Mouse (Mus musculus): ENCODE results near the gene Dnaja4.
"Not testable (repeated sequence)": the region's sequence is repeated elsewhere in the genome, so short reads cannot be mapped to it uniquely, and the experiment has no call there.

Gene Dnaja4

DNA sequence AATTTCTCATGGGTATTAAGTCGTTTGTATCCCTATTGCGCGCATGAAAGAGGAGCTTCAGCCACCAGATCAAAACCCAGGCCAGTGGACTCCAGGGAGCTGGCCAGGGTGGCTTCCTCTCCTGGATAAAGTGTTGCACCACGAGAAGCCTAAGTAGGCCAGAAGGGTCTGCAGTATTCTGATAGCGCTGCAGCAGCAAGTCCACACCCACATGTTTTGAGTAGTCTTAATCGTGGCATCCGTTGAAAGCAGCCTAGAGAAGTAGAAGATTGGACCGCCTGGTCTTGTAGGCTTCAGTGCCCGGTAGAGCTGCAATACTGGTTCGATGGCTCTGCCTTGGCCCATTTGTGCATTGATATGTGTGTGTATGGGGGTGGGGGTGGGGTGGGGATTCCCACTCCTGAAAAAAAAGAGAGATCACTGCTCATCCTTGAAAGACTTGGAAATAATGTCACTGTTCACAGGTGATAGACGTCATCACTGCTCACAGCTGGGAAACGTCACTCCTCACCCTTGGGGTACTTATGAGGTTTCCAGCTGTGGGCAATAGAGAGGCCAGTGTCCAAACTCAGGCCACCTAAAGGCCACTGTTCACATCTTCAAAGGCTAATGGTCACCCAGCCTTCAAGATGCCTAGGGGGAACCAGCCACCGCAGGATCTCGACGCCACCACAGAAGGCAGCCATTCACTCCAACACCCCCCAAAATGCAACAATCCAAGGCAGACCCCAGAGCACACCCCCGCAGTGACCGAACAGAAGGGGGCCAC is at the start of gene Dnaja4:
Gene Dnaja4, plus strand, starts transcription at position 556 of the 769 bp plus-strand sequence.
- DNase-seq (ENCODE audit: inconsistent ontology term) = no peak

- DNase-seq (ENCODE audit: inconsistent ontology term) = no peak
These were observed 49.3 kb upstream of the Dnaja4 start for GRCm38 (mm10) chr9:54649360-54649759.

- no peak for DNase-seq (ENCODE audit: inconsistent ontology term)
These were observed 45.9 kb upstream of the Dnaja4 start for GRCm38 (mm10) chr9:54652778-54653177.

DNA sequence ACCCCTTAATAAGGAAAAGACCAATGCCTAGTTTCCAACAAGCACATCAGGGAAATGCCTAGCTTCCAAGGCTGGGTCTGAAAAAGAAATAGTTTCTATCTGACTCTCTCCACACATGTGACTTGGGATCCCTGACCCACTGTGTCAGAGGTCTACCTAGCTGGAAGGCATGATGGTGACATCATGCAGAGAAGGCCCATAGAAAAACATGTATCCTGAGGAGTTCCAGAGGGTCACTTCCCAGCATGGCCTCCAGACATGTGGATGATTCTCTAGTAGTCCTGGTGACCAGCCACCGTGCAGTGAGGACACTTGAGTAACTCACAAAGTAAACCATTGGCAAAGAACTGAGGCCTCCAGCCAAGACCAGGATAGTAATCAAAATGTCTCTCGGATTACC is 42.8 kb upstream of the Dnaja4 start:
- DNase-seq (ENCODE audit: inconsistent ontology term) = no peak

DNA sequence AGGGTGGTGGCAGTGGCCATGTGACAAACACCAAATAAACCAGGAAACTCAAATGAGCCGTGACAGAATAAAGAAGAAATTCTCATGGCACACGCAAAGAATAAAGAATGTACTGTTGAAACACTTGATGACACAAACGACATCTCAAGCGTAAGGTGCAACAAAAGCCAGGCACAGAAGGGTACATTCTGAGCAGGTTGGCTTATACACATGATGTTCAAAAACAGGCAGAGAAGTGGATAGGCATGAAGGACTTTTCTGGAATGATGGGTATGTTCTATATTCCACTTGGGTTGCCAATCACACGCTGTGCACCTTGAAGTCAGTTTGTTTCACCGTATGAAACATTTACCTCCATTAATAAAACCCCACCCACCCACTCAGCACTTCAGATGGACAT is 42.3 kb upstream of the Dnaja4 start:
- no peak for DNase-seq (ENCODE audit: inconsistent ontology term)

- no peak for DNase-seq (ENCODE audit: inconsistent ontology term)
These were observed 39.9 kb upstream of the Dnaja4 start for GRCm38 (mm10) chr9:54658773-54659172.

GRCm38 (mm10) chr9:54661605-54662377 is 36.9 kb upstream of the Dnaja4 start, which contains the start of gene Acsbg1:
Gene Acsbg1, minus strand, starts transcription at chr9:54661870.
- DNase-seq (ENCODE audit: inconsistent ontology term) = peak; percentile 8

- no peak for DNase-seq (ENCODE audit: inconsistent ontology term)
These were observed 34.3 kb upstream of the Dnaja4 start for GRCm38 (mm10) chr9:54664358-54664757.

GRCm38 (mm10) chr9:54666116-54666515 is 32.6 kb upstream of the Dnaja4 start:
- DNase-seq (ENCODE audit: inconsistent ontology term) = no peak

DNA sequence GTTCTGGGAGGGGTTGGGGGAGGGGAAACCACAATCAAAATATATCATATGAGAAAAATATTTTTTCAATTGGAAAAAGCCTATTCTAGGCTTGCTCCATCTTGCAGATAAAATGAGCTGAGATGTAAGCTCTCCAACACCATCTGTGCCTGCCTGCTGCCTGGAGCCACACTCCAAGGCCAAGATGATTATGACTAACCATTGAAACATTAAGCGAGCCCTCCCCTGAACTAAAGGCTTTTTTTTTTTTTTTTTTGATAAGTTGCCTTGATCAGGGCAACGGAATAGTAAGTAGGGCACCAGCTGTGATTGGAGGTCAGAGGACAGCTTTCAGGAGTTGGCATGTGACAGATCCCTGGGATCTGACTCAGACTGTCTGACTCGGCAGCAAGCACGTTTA is 30.2 kb upstream of the Dnaja4 start:
- peak; percentile 3 for DNase-seq (ENCODE audit: inconsistent ontology term)

DNA sequence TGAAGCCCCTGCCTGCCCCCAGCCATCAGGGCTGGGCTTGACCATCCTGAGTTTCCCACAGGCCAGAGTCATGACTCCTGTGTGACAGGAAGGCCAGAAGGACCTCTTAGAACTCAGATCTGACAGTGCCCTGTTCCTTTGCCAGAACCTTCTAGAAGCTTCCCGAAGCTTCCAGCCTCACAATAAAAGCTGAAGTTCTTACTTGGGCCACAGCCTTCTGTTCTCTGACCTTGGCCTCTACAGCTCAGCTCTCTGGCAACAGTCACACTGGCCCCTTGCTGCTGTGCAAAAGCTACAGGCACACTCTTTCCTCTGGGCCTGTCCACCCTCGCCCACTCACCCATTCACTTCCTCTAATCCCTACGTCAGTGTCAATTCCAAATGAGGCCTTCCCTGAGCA is 26.7 kb upstream of the Dnaja4 start:
- no peak for DNase-seq (ENCODE audit: inconsistent ontology term)

GRCm38 (mm10) chr9:54673887-54674286 is 24.8 kb upstream of the Dnaja4 start:
- no peak for DNase-seq (ENCODE audit: inconsistent ontology term)

DNA sequence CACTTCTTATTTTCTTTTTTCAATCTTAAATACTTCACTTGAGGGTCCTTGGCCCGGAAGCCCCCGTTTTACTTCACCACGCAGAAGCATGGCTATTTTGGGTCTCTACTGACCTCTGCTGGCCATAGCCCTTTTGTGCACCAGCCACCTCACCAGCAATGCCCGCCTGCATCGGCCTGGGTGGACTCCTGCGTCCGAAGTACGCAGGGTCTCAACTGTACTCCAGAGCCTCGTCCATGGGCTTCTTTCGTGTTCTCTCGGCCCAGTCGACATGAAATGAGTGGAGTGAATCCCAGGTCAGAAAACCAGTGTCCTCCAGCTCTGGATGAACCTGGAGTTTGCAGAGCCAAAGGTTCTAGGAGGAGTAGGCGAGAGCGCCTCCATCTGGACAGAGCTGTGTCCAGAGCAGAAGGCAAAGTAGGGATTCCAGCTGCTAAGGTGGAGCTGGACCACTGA is 22.1 kb upstream of the Dnaja4 start:
- peak; percentile 63 for DNase-seq (ENCODE audit: inconsistent ontology term)

DNA sequence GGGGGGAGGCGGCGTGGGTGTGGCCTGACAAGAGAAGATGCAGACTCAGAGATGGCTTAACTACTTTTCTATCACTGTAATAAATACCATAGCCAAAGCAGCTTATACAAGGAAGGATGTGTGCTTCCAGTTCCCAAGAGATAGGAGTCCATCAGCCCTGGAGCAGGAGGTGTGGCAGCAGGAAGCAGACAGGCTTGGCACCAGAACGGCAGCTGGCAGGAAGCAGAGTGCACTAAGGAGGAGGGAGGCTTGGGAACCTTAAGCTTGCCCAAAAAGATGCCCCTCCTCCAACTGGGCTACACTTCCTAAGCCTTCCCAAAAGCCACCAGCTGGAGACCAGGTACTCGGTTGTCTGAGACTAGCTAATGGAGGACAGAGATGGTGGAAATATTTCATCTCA is 15.8 kb upstream of the Dnaja4 start:
- no peak for DNase-seq (ENCODE audit: inconsistent ontology term)

DNA sequence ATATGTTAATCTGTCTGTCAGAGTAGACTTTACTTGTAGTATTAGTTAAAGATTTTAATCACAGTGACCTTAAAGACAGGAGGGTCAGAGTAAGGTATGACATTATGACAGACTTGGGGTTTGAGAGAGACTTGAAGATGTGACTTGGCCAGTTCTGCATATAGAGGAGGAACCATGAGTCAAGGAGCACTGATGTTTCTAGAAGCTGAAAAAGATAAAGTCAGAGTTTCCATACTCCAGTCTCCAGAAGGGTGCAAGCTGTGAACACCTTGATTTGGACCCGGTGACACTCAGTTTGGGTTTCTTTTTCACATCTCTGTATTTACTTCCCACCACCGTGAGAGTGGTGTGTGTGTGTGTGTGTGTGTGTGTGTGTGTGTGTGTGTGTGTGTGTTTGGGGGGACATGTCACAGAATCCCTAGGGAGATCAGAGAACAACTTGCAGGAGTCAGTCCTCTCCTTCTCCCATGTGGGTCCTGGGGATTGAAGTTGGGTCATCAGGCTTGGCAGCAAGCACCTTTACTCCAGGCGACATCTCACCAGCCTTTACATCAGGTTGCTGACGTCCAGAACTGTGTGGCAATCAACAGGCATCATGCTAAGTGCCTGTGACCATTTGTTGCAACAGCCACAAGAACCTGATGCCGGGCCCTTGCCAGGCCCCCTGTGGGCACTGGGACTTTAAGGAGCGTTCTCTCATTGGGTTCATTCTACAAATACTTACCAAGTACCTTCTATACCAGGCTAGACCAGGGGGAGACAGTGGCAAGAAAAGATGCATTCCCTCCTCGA is 14.7 kb upstream of the Dnaja4 start:
- DNase-seq (ENCODE audit: inconsistent ontology term) = no peak

GRCm38 (mm10) chr9:54687246-54688236 is 11.1 kb upstream of the Dnaja4 start:
- DNase-seq (ENCODE audit: inconsistent ontology term) = no peak

DNA sequence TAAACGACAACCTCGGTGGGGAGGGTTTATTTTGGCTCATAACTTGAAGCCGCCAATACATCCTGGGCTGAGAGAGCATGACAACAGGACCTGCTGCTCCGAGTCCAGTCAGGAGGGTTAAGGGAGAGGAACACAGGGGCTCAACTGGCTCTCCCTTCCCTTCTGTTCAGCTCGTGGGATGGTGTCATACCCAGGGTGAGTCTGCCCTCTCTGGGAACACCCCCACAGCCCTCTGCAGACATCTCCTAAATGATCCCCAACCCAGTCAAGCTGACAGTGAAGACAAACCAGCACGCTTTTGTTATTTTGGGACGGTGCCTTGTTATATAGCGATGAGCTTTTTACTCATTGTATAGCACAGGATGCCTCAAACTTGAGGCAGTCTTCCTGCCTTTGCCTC is 9.2 kb upstream of the Dnaja4 start:
- no peak for DNase-seq (ENCODE audit: inconsistent ontology term)

DNA sequence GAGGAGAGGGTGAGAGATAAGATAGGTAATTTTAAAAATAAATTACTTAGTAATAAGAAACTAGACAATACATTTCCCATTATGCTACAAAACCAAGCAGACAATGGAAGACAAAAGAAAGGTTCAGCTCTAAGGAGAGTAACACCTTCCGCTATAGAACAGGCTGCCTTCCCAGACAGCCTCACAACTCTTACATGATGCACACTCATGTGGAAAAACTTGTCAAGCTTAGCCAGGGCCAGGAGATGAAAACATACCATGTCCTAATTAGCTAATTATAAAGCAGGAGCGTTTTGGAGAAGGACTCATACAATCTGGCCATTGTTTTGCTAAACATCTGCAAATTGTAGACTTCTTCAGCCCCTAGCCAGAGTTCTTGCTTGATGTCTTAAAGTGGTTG is 8.0 kb upstream of the Dnaja4 start:
- not testable (repeated sequence) for DNase-seq (ENCODE audit: inconsistent ontology term)

- peak; percentile 52 for DNase-seq (ENCODE audit: inconsistent ontology term)
These were observed 7.3 kb upstream of the Dnaja4 start for GRCm38 (mm10) chr9:54691241-54691805.

- no peak for DNase-seq (ENCODE audit: inconsistent ontology term)
These were observed 343 bp downstream of the Dnaja4 start for GRCm38 (mm10) chr9:54699087-54699344.
